Mouse (Mus musculus): ENCODE measurements around the gene Gm43517. TPM values are rescaled to one million over a fixed set of nuclear protein-coding genes. Genes with fewer than 3 reads are reported as not detected.

The Gm43517 gene
- polyA plus RNA-seq, 1 experiment from 2014 or later = not detected

DNA sequence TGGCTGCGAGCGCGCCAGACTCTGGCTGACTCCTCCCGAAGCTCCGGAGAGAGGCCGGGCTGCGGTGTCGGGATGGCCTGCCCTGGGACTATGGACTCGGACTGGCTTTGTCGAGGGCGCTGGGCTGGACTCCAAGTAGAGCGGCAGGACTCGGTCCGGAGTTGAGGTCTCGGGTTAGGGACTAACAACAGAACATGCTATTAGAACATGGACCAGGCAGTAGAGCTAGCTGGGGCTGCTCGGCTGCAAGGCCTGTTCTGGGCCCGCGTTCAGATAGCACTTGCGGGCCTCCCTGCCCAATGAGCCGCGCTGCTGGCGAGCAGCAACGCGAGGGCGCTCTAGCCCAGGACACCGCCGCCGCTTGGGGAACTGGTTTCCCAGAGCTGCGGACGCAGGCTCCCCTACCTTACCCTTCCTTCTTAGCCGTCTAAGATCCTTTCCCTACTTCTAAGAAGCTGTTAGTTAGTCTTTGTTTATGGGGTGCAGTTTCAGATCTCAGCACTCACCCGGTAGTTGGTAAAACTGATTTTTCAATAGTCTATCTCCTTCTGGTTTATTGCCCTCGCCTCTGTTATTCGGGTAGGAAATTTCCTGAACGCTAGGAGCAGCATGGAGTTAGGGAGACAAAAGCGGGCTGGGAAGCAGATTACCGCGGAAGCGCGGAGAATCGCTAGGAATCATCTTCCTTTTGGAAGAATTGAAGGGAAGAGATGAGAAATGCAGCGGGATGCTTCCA is 6.5 kb downstream of the Gm43517 start:
- no peaks in the 10 kb centered on the region for H3K9me3 ChIP-seq (replicated peaks; ENCODE audit: control insufficient read depth, low read length)
- no peaks in the 10 kb centered on the region for H3K4me1 ChIP-seq (ENCODE audit: control insufficient read depth, insufficient read depth, low read length)
- H3K4me3 ChIP-seq (ENCODE audit: low read depth, low read length) = peak overlapping the region; percentile 26
- H3K36me3 ChIP-seq (ENCODE audit: control insufficient read depth, insufficient read depth, low read length) = no peaks in the 10 kb centered on the region
- peak overlapping the region; percentile 63 for H3K4me2 ChIP-seq
- WGBS (ENCODE audit: insufficient replicate concordance) = under 1% methylated on average over 42 of the region's 42 CpGs
- no peak overlapping the region for H3K27ac ChIP-seq (ENCODE audit: low read depth, low read length)
- H3K9ac ChIP-seq (ENCODE audit: low read depth, low read length) = no peak overlapping the region
- H3K27me3 ChIP-seq (ENCODE audit: control insufficient read depth, insufficient read depth, low read length) = peaks cover 63% of the 10 kb centered on the region
- ATAC-seq (replicated peaks; ENCODE audit: insufficient number of reproducible peaks, low FRiP score, low TSS enrichment) = peak; percentile 76

DNA sequence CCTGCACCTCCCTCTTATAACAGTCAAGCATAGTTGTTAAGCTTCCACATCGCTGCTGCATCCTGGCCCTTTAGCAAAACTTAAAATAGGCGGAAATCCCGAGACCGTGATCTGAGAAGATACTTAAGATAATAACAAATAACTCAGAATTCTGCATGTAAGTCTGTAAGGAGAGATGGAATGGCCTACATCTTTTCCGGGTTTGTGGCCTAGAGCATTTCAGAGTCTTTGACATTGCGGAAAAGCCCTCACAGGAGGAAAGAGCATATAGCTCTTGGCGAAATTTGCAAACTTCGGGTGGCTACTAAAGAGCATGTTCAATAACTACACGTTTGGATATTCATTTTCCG is 7.0 kb downstream of the Gm43517 start:
- H3K27ac ChIP-seq (ENCODE audit: low read depth, low read length) = no peak overlapping the region
- WGBS (ENCODE audit: insufficient replicate concordance) = 2% methylated on average over 10 of the region's 10 CpGs
- H3K9me3 ChIP-seq (replicated peaks; ENCODE audit: control insufficient read depth, low read length) = no peaks in the 10 kb centered on the region
- H3K36me3 ChIP-seq (ENCODE audit: control insufficient read depth, insufficient read depth, low read length) = no peaks in the 10 kb centered on the region
- H3K4me2 ChIP-seq = peak overlapping the region; percentile 63; the same call in 1 of the 2 replicates
- H3K27me3 ChIP-seq (ENCODE audit: control insufficient read depth, insufficient read depth, low read length) = peaks cover 67% of the 10 kb centered on the region
- no peaks in the 10 kb centered on the region for H3K4me1 ChIP-seq (ENCODE audit: control insufficient read depth, insufficient read depth, low read length)
- H3K4me3 ChIP-seq (ENCODE audit: low read depth, low read length) = peak overlapping the region; percentile 26
- no peak for ATAC-seq (replicated peaks; ENCODE audit: insufficient number of reproducible peaks, low FRiP score, low TSS enrichment)
- H3K9ac ChIP-seq (ENCODE audit: low read depth, low read length) = no peak overlapping the region

DNA sequence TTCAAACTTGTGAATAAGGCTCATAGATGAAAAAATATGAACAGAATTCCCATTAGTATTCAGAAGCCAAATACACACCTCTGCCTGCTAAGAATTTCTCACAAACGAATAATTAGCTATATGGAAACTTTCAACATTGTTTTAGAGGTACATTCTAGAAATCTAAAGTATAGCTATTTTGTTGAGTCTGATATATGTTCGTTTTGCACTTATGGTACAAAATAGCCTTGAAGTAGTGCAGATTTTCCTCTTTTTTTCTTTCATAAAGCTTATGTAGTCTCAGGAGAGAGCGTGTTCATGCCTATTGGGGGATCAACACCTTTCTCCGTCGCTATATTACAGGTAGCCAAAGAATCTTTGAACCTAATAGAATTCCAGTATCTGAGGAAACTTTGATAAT is 7.9 kb downstream of the Gm43517 start:
- Histone ChIP-seq H3K27me3 (ENCODE audit: control insufficient read depth, insufficient read depth, low read length) (peaks cover 72% of the 10 kb centered on the region), H3K9ac (ENCODE audit: low read depth, low read length) (no peak overlapping the region), H3K27ac (ENCODE audit: low read depth, low read length) (no peak overlapping the region), H3K9me3 (replicated peaks; ENCODE audit: control insufficient read depth, low read length) (no peaks in the 10 kb centered on the region), H3K36me3 (ENCODE audit: control insufficient read depth, insufficient read depth, low read length) (no peaks in the 10 kb centered on the region), H3K4me2 (no peak overlapping the region), H3K4me3 (ENCODE audit: low read depth, low read length) (no peak overlapping the region), H3K4me1 (ENCODE audit: control insufficient read depth, insufficient read depth, low read length) (no peaks in the 10 kb centered on the region)
- no peak for ATAC-seq (replicated peaks; ENCODE audit: insufficient number of reproducible peaks, low FRiP score, low TSS enrichment)
- WGBS (ENCODE audit: insufficient replicate concordance) = 6% methylated on average over 5 of the region's 5 CpGs

DNA sequence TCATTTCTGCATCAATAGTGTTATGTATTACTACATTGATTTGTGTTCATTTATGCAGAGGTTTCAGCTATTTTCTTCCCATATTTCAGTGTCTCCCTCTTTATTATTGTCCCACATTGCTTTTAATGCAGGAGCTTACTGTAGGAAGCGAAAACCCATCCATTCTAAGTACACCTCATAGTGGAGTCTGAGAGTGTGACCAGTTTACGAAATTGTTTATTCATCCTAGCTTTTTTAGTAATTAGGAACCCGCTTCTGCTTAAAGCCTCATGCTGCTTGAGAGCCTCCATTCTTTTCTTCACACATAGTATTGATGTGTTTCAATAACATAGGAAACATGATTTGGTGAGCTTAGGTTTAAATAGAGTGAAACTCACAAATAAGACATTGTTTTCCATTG is 8.7 kb downstream of the Gm43517 start:
- Histone ChIP-seq H3K4me3 (ENCODE audit: low read depth, low read length) (no peak overlapping the region), H3K27me3 (ENCODE audit: control insufficient read depth, insufficient read depth, low read length) (peaks cover 74% of the 10 kb centered on the region), H3K9ac (ENCODE audit: low read depth, low read length) (no peak overlapping the region), H3K4me1 (ENCODE audit: control insufficient read depth, insufficient read depth, low read length) (no peaks in the 10 kb centered on the region), H3K27ac (ENCODE audit: low read depth, low read length) (no peak overlapping the region), H3K9me3 (replicated peaks; ENCODE audit: control insufficient read depth, low read length) (no peaks in the 10 kb centered on the region), H3K36me3 (ENCODE audit: control insufficient read depth, insufficient read depth, low read length) (no peaks in the 10 kb centered on the region), H3K4me2 (no peak overlapping the region)
- 19% methylated on average over 3 of the region's 3 CpGs for whole genome bisulfite sequencing (ENCODE audit: insufficient replicate concordance)
- ATAC-seq (replicated peaks; ENCODE audit: insufficient number of reproducible peaks, low FRiP score, low TSS enrichment) = no peak

DNA sequence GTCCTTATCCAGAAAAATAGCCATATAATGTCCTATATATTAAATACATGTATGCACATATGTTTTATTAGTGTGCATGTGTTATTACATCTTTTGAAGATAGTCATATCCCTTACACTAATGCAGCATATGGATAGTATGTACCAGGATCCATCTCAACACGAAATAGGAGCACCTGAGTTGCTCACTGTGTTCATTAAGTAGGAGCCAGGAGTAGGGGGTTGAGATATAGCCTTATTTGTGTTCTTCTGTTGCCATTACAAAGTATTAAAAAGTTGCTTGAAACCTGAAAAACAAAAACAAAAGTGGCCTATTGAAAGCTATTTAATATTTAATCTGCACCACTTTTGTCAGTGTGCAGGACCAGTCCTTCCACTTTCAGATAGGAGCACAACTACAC is 9.2 kb downstream of the Gm43517 start:
- Histone ChIP-seq H3K36me3 (ENCODE audit: control insufficient read depth, insufficient read depth, low read length) (no peaks in the 10 kb centered on the region), H3K4me2 (no peak overlapping the region), H3K4me3 (ENCODE audit: low read depth, low read length) (no peak overlapping the region), H3K27me3 (ENCODE audit: control insufficient read depth, insufficient read depth, low read length) (peaks cover 76% of the 10 kb centered on the region), H3K9ac (ENCODE audit: low read depth, low read length) (no peak overlapping the region), H3K27ac (ENCODE audit: low read depth, low read length) (no peak overlapping the region), H3K9me3 (replicated peaks; ENCODE audit: control insufficient read depth, low read length) (no peaks in the 10 kb centered on the region), H3K4me1 (ENCODE audit: control insufficient read depth, insufficient read depth, low read length) (no peaks in the 10 kb centered on the region)
- WGBS (ENCODE audit: insufficient replicate concordance) = 5% methylated on average over 1 of the region's 1 CpGs
- no peak for ATAC-seq (replicated peaks; ENCODE audit: insufficient number of reproducible peaks, low FRiP score, low TSS enrichment)

DNA sequence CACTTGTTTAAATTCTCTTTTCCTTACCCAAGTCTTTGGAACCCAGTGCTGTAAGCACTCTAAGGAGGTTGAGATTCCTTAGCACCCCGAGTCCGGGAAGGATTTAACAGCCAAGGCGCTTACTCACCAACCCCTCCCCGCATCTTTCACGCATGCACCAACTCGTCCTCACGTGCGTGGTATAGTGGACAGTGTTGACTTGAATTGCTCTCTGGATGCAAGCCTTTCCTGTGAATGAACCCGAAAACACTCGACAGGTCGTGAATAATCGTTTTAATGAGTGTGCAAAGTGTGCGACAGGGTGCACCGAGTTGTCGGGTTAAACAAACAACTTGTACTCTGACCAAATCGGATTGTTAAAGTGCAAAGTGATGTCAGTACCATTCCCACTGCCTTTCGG is 9.9 kb downstream of the Gm43517 start:
- ATAC-seq (replicated peaks; ENCODE audit: insufficient number of reproducible peaks, low FRiP score, low TSS enrichment) = no peak

DNA sequence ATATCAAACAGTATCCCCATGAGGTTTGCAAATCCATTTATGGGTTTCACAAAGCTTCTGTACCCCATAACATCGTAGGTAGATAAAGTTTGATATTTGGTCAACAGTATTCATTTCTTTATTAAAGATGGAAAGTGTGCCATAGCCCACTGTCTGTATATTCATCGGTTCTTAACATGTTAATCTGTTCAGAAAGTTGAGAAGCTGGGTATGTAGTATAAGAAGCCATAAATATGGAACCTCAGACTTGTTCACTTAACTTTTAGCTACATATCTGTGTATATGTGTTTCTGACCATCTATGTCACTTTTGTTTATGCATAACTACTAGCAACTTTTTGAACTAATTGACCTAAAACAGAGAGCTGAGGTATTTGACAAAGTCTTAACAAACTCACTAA is 11.0 kb downstream of the Gm43517 start:
- H3K27me3 ChIP-seq (ENCODE audit: control insufficient read depth, insufficient read depth, low read length) = peaks cover 73% of the 10 kb centered on the region
- H3K9me3 ChIP-seq (replicated peaks; ENCODE audit: control insufficient read depth, low read length) = no peaks in the 10 kb centered on the region
- H3K4me2 ChIP-seq = no peak overlapping the region
- no peak for ATAC-seq (replicated peaks; ENCODE audit: insufficient number of reproducible peaks, low FRiP score, low TSS enrichment)
- H3K27ac ChIP-seq (ENCODE audit: low read depth, low read length) = no peak overlapping the region
- H3K4me3 ChIP-seq (ENCODE audit: low read depth, low read length) = no peak overlapping the region
- H3K4me1 ChIP-seq (ENCODE audit: control insufficient read depth, insufficient read depth, low read length) = no peaks in the 10 kb centered on the region
- 14% methylated on average over 2 of the region's 2 CpGs for WGBS (ENCODE audit: insufficient replicate concordance)
- no peaks in the 10 kb centered on the region for H3K36me3 ChIP-seq (ENCODE audit: control insufficient read depth, insufficient read depth, low read length)
- no peak overlapping the region for H3K9ac ChIP-seq (ENCODE audit: low read depth, low read length)

More for the DNA sequence above, 9.9 kb downstream of the Gm43517 start:
- Histone ChIP-seq H3K4me1 (ENCODE audit: control insufficient read depth, insufficient read depth, low read length) (no peaks in the 10 kb centered on the region), H3K36me3 (ENCODE audit: control insufficient read depth, insufficient read depth, low read length) (no peaks in the 10 kb centered on the region), H3K9ac (ENCODE audit: low read depth, low read length) (no peak overlapping the region), H3K9me3 (replicated peaks; ENCODE audit: control insufficient read depth, low read length) (no peaks in the 10 kb centered on the region), H3K4me2 (no peak overlapping the region), H3K27me3 (ENCODE audit: control insufficient read depth, insufficient read depth, low read length) (peaks cover 73% of the 10 kb centered on the region), H3K27ac (ENCODE audit: low read depth, low read length) (no peak overlapping the region), H3K4me3 (ENCODE audit: low read depth, low read length) (no peak overlapping the region)
- under 1% methylated on average over 17 of the region's 17 CpGs for WGBS (ENCODE audit: insufficient replicate concordance)

DNA sequence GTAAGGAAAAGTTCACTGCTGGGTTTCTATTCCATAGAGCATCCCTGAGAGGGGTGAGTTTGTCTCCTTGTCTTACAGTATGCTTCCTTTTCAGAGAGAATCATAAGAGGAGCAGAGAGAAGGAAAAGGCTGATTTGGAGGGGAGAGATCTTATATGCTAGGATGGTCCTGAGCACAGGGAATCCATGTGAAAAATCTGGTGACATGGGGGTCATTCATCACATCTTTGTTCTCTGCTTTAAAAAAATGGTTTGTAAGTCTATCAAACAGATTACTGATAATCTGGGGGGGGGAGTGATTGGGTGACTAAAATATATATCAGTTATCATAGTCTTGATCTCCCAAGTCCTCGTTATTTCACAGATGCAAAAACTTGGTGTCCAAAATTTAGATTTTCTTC is 11.8 kb downstream of the Gm43517 start:
- WGBS (ENCODE audit: insufficient replicate concordance) = 36% methylated on average over 1 of the region's 1 CpGs
- H3K9me3 ChIP-seq (replicated peaks; ENCODE audit: control insufficient read depth, low read length) = no peaks in the 10 kb centered on the region
- no peak overlapping the region for H3K9ac ChIP-seq (ENCODE audit: low read depth, low read length)
- H3K36me3 ChIP-seq (ENCODE audit: control insufficient read depth, insufficient read depth, low read length) = no peaks in the 10 kb centered on the region
- no peak for ATAC-seq (replicated peaks; ENCODE audit: insufficient number of reproducible peaks, low FRiP score, low TSS enrichment)
- H3K4me1 ChIP-seq (ENCODE audit: control insufficient read depth, insufficient read depth, low read length) = peaks cover 4% of the 10 kb centered on the region; the same call in 1 of the 2 replicates
- H3K4me3 ChIP-seq (ENCODE audit: low read depth, low read length) = no peak overlapping the region
- H3K27ac ChIP-seq (ENCODE audit: low read depth, low read length) = no peak overlapping the region
- peaks cover 73% of the 10 kb centered on the region for H3K27me3 ChIP-seq (ENCODE audit: control insufficient read depth, insufficient read depth, low read length)
- H3K4me2 ChIP-seq = no peak overlapping the region

All from heart, embryonic 11.5 days (tissue).